Mouse (Mus musculus): ENCODE data around the gene Ano4. TPM values are rescaled to one million over a fixed set of nuclear protein-coding genes. Genes with fewer than 3 reads are reported as not detected.

The Ano4 gene
- polyA plus RNA-seq, 1 experiment from 2014 or later, result 4.1 TPM

- Histone ChIP-seq H3K27ac (ENCODE audit: low read depth, low read length) (no peak overlapping the region), H3K4me2 (replicated peaks; ENCODE audit: low read depth, low read length) (no peak overlapping the region), H3K36me3 (ENCODE audit: control insufficient read depth, insufficient read depth, low read length) (no peaks in the 10 kb centered on the region), H3K4me3 (ENCODE audit: low read depth, low read length) (no peak overlapping the region), H3K4me1 (replicated peaks; ENCODE audit: control insufficient read depth, insufficient read depth, low read length) (no peaks in the 10 kb centered on the region), H3K27me3 (ENCODE audit: control insufficient read depth, insufficient read depth, low read length) (peaks cover 3% of the 10 kb centered on the region; the same call in 1 of the 2 replicates), H3K9ac (ENCODE audit: low read depth, low read length) (no peak overlapping the region), H3K9me3 (ENCODE audit: control insufficient read depth, low read length) (no peaks in the 10 kb centered on the region)
- ATAC-seq (ENCODE audit: low FRiP score) (no peak), DNase-seq (ENCODE audit: low spot score) (no peak)
- 88% methylated on average over 11 of the region's 11 CpGs for WGBS
Measured at GRCm38 (mm10) chr10:89351416-89351815, 6.9 kb upstream of the Ano4 start.

GRCm38 (mm10) chr10:89345606-89346005 lies 1.0 kb upstream of the Ano4 start:
- no peak for ATAC-seq (ENCODE audit: low FRiP score)
- Histone ChIP-seq H3K9me3 (ENCODE audit: control insufficient read depth, low read length) (no peaks in the 10 kb centered on the region), H3K36me3 (ENCODE audit: control insufficient read depth, insufficient read depth, low read length) (no peaks in the 10 kb centered on the region), H3K4me2 (replicated peaks; ENCODE audit: low read depth, low read length) (no peak overlapping the region), H3K27me3 (ENCODE audit: control insufficient read depth, insufficient read depth, low read length) (peaks cover 32% of the 10 kb centered on the region), H3K4me3 (ENCODE audit: low read depth, low read length) (no peak overlapping the region), H3K27ac (ENCODE audit: low read depth, low read length) (no peak overlapping the region), H3K4me1 (replicated peaks; ENCODE audit: control insufficient read depth, insufficient read depth, low read length) (no peaks in the 10 kb centered on the region; the same call in 1 of the 2 replicates), H3K9ac (ENCODE audit: low read depth, low read length) (no peak overlapping the region)
- WGBS, result 66% methylated on average over 6 of the region's 6 CpGs
- DNase-seq (ENCODE audit: low spot score), result no peak

GRCm38 (mm10) chr10:89345196-89345533 lies 603 bp upstream of the Ano4 start:
- no peaks in the 10 kb centered on the region for H3K9me3 ChIP-seq (ENCODE audit: control insufficient read depth, low read length)
- no peaks in the 10 kb centered on the region for H3K36me3 ChIP-seq (ENCODE audit: control insufficient read depth, insufficient read depth, low read length)
- H3K27ac ChIP-seq (ENCODE audit: low read depth, low read length), result no peak overlapping the region
- H3K27me3 ChIP-seq (ENCODE audit: control insufficient read depth, insufficient read depth, low read length), result peaks cover 32% of the 10 kb centered on the region
- 50% methylated on average over 4 of the region's 4 CpGs for WGBS
- H3K4me3 ChIP-seq (ENCODE audit: low read depth, low read length), result peak overlapping the region; percentile 41
- H3K9ac ChIP-seq (ENCODE audit: low read depth, low read length), result no peak overlapping the region
- H3K4me1 ChIP-seq (replicated peaks; ENCODE audit: control insufficient read depth, insufficient read depth, low read length), result no peaks in the 10 kb centered on the region; the same call in 1 of the 2 replicates
- peak overlapping the region; percentile 68 for H3K4me2 ChIP-seq (replicated peaks; ENCODE audit: low read depth, low read length)
- no peak for DNase-seq (ENCODE audit: low spot score)
- ATAC-seq (ENCODE audit: low FRiP score), result peak; percentile 12; the same call in 1 of the 2 replicates

GRCm38 (mm10) chr10:89344132-89344490 lies 451 bp downstream of the Ano4 start:
- H3K4me2 ChIP-seq (replicated peaks; ENCODE audit: low read depth, low read length), result peak overlapping the region; percentile 68
- no peaks in the 10 kb centered on the region for H3K36me3 ChIP-seq (ENCODE audit: control insufficient read depth, insufficient read depth, low read length)
- ATAC-seq (ENCODE audit: low FRiP score), result no peak
- H3K4me3 ChIP-seq (ENCODE audit: low read depth, low read length), result peak overlapping the region; percentile 41
- H3K4me1 ChIP-seq (replicated peaks; ENCODE audit: control insufficient read depth, insufficient read depth, low read length), result no peaks in the 10 kb centered on the region; the same call in 1 of the 2 replicates
- no peak for DNase-seq (ENCODE audit: low spot score)
- peak overlapping the region; percentile 45; the same call in 1 of the 2 replicates for H3K9ac ChIP-seq (ENCODE audit: low read depth, low read length)
- 26% methylated on average over 4 of the region's 4 CpGs for WGBS
- peaks cover 32% of the 10 kb centered on the region for H3K27me3 ChIP-seq (ENCODE audit: control insufficient read depth, insufficient read depth, low read length)
- no peak overlapping the region for H3K27ac ChIP-seq (ENCODE audit: low read depth, low read length)
- H3K9me3 ChIP-seq (ENCODE audit: control insufficient read depth, low read length), result no peaks in the 10 kb centered on the region

GRCm38 (mm10) chr10:89343716-89344115 lies 846 bp downstream of the Ano4 start:
- WGBS, result 22% methylated on average over 8 of the region's 8 CpGs
- Histone ChIP-seq H3K4me3 (ENCODE audit: low read depth, low read length) (no peak overlapping the region), H3K4me2 (replicated peaks; ENCODE audit: low read depth, low read length) (no peak overlapping the region), H3K36me3 (ENCODE audit: control insufficient read depth, insufficient read depth, low read length) (no peaks in the 10 kb centered on the region), H3K9me3 (ENCODE audit: control insufficient read depth, low read length) (no peaks in the 10 kb centered on the region), H3K4me1 (replicated peaks; ENCODE audit: control insufficient read depth, insufficient read depth, low read length) (no peaks in the 10 kb centered on the region; the same call in 1 of the 2 replicates), H3K27me3 (ENCODE audit: control insufficient read depth, insufficient read depth, low read length) (peaks cover 32% of the 10 kb centered on the region), H3K9ac (ENCODE audit: low read depth, low read length) (no peak overlapping the region), H3K27ac (ENCODE audit: low read depth, low read length) (no peak overlapping the region)
- DNase-seq (ENCODE audit: low spot score) (peak; percentile 9), ATAC-seq (ENCODE audit: low FRiP score) (no peak)

- Histone ChIP-seq H3K4me2 (replicated peaks; ENCODE audit: low read depth, low read length) (no peak overlapping the region), H3K27me3 (ENCODE audit: control insufficient read depth, insufficient read depth, low read length) (no peaks in the 10 kb centered on the region)
- WGBS, result 56% methylated on average over 1 of the region's 1 CpGs
Measured at GRCm38 (mm10) chr10:89330261-89330660, 14.3 kb downstream of the Ano4 start.

GRCm38 (mm10) chr10:89329806-89330205 lies 14.8 kb downstream of the Ano4 start:
- Histone ChIP-seq H3K9me3 (ENCODE audit: control insufficient read depth, low read length) (no peaks in the 10 kb centered on the region), H3K9ac (ENCODE audit: low read depth, low read length) (no peak overlapping the region), H3K27me3 (ENCODE audit: control insufficient read depth, insufficient read depth, low read length) (no peaks in the 10 kb centered on the region), H3K4me2 (replicated peaks; ENCODE audit: low read depth, low read length) (no peak overlapping the region), H3K36me3 (ENCODE audit: control insufficient read depth, insufficient read depth, low read length) (no peaks in the 10 kb centered on the region), H3K4me3 (ENCODE audit: low read depth, low read length) (no peak overlapping the region), H3K27ac (ENCODE audit: low read depth, low read length) (no peak overlapping the region), H3K4me1 (replicated peaks; ENCODE audit: control insufficient read depth, insufficient read depth, low read length) (no peaks in the 10 kb centered on the region)
- 82% methylated on average over 8 of the region's 8 CpGs for WGBS
- DNase-seq (ENCODE audit: low spot score), result no peak
- no peak for ATAC-seq (ENCODE audit: low FRiP score)

More at GRCm38 (mm10) chr10:89330261-89330660, 14.3 kb downstream of the Ano4 start:
- no peak for ATAC-seq (ENCODE audit: low FRiP score)
- H3K4me3 ChIP-seq (ENCODE audit: low read depth, low read length), result no peak overlapping the region
- H3K36me3 ChIP-seq (ENCODE audit: control insufficient read depth, insufficient read depth, low read length), result no peaks in the 10 kb centered on the region
- no peak overlapping the region for H3K27ac ChIP-seq (ENCODE audit: low read depth, low read length)
- H3K4me1 ChIP-seq (replicated peaks; ENCODE audit: control insufficient read depth, insufficient read depth, low read length), result no peaks in the 10 kb centered on the region
- DNase-seq (ENCODE audit: low spot score), result no peak
- no peaks in the 10 kb centered on the region for H3K9me3 ChIP-seq (ENCODE audit: control insufficient read depth, low read length)
- H3K9ac ChIP-seq (ENCODE audit: low read depth, low read length), result no peak overlapping the region

GRCm38 (mm10) chr10:89328876-89329275 lies 15.7 kb downstream of the Ano4 start:
- ATAC-seq (ENCODE audit: low FRiP score), result no peak
- Histone ChIP-seq H3K36me3 (ENCODE audit: control insufficient read depth, insufficient read depth, low read length) (no peaks in the 10 kb centered on the region), H3K9me3 (ENCODE audit: control insufficient read depth, low read length) (no peaks in the 10 kb centered on the region), H3K4me2 (replicated peaks; ENCODE audit: low read depth, low read length) (no peak overlapping the region), H3K9ac (ENCODE audit: low read depth, low read length) (no peak overlapping the region), H3K27me3 (ENCODE audit: control insufficient read depth, insufficient read depth, low read length) (no peaks in the 10 kb centered on the region), H3K4me3 (ENCODE audit: low read depth, low read length) (no peak overlapping the region), H3K27ac (ENCODE audit: low read depth, low read length) (no peak overlapping the region), H3K4me1 (replicated peaks; ENCODE audit: control insufficient read depth, insufficient read depth, low read length) (no peaks in the 10 kb centered on the region)
- no peak for DNase-seq (ENCODE audit: low spot score)
- 82% methylated on average over 8 of the region's 8 CpGs for WGBS

- Histone ChIP-seq H3K4me1 (replicated peaks; ENCODE audit: control insufficient read depth, insufficient read depth, low read length) (no peaks in the 10 kb centered on the region), H3K9me3 (ENCODE audit: control insufficient read depth, low read length) (no peaks in the 10 kb centered on the region), H3K9ac (ENCODE audit: low read depth, low read length) (no peak overlapping the region), H3K27ac (ENCODE audit: low read depth, low read length) (no peak overlapping the region), H3K4me3 (ENCODE audit: low read depth, low read length) (no peak overlapping the region), H3K27me3 (ENCODE audit: control insufficient read depth, insufficient read depth, low read length) (no peaks in the 10 kb centered on the region), H3K4me2 (replicated peaks; ENCODE audit: low read depth, low read length) (no peak overlapping the region), H3K36me3 (ENCODE audit: control insufficient read depth, insufficient read depth, low read length) (no peaks in the 10 kb centered on the region)
- peak; percentile 71; the same call in 1 of the 2 replicates for ATAC-seq (ENCODE audit: low FRiP score)
- peak; percentile 85 for DNase-seq (ENCODE audit: low spot score)
- WGBS, result 26% methylated on average over 15 of the region's 15 CpGs
Measured at GRCm38 (mm10) chr10:89327004-89327511, 17.5 kb downstream of the Ano4 start.
